Mouse (Mus musculus) lung, adult 2 months (tissue): ENCODE data around the gene Psmc3ip.

ENCODE experiments used
- CTCF ChIP-seq: fragments of 200-500 bp; IDR thresholded peaks from 2 replicates; pipeline ENCODE4 v1.5.1; 2011; ENCODE audit warnings: mild to moderate bottlenecking, low read length, control low read depth; ENCODE audit not compliant: insufficient read depth
- POLR2A ChIP-seq: fragments of 200-500 bp; IDR thresholded peaks from 2 replicates; pipeline ENCODE4 v1.6.1; 2011; ENCODE audit warnings: low read depth, mild to moderate bottlenecking, control low read depth, low read length, borderline replicate concordance; ENCODE audit errors: extremely low read depth

DNA sequence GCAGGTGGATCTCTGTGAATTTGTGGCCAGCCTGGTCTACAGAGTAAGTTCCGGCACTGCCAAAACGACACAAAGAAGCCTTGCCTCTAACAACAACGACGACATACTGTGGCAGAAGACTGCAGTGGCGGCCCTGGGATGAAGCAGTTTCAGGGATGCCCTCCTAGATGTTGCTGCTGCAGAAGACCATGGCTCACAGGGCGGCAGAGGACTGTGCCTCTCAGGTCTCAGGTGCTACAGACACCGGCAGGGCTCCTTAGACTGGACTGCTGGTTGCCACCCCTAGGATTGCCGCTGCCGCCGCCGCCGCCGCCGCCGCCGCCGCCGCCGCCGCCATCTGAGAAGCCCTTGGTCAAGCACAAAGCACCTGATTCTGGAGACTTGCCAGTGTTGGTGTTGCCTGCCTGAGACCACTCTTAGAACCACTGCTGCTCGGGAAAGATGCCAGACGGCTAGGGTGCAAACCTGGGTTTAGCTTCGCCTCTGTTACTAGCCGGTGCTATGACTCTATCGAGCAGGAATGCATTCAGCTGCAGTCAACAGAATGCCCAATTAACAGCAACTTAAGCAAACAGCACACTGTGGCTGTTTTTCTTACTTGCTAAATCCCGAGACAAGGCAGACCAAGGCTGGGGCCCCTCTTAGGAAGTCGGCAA, 45.1 kb upstream of the Psmc3ip start:
- TF ChIP-seq POLR2A = no peak
- TF ChIP-seq CTCF = no peak
